Mouse (Mus musculus): Measurements from ENCODE around the gene Tmc5. TPM values are rescaled to one million over a fixed set of nuclear protein-coding genes. Genes with fewer than 3 reads are reported as not detected.
A peak's percentile ranks its signal among the peaks of the same experiment; 100 is the strongest.

Tmc5 gene
- polyA plus RNA-seq, 1 experiment from 2014 or later = 0.24 TPM

- WGBS = 77% methylated on average over 6 of the region's 6 CpGs
- ATAC-seq (ENCODE audit: insufficient number of reproducible peaks, insufficient read depth, low FRiP score, low TSS enrichment, low read depth) = no peak
These were observed 11.2 kb upstream of the Tmc5 start for GRCm38 (mm10) chr7:118585856-118586255.

GRCm38 (mm10) chr7:118590726-118591305, 6.3 kb upstream of the Tmc5 start:
- no peaks in the 10 kb centered on the region for H3K36me3 ChIP-seq
- no peak overlapping the region for H3K4me3 ChIP-seq
- no peaks in the 10 kb centered on the region for H3K9me3 ChIP-seq
- peaks cover 4% of the 10 kb centered on the region; the same call in 1 of the 2 replicates for H3K27me3 ChIP-seq
- H3K27ac ChIP-seq = no peak overlapping the region
- H3K9ac ChIP-seq = no peak overlapping the region
- 90% methylated on average over 5 of the region's 5 CpGs for WGBS
- no peak for ATAC-seq (ENCODE audit: insufficient number of reproducible peaks, insufficient read depth, low FRiP score, low TSS enrichment, low read depth)
- H3K4me1 ChIP-seq = peaks cover 33% of the 10 kb centered on the region
- no peak overlapping the region for H3K4me2 ChIP-seq

More at GRCm38 (mm10) chr7:118585856-118586255, 11.2 kb upstream of the Tmc5 start:
- Histone ChIP-seq H3K36me3 (no peaks in the 10 kb centered on the region), H3K4me2 (no peak overlapping the region), H3K27ac (no peak overlapping the region), H3K27me3 (no peaks in the 10 kb centered on the region), H3K9ac (no peak overlapping the region), H3K4me1 (peaks cover 11% of the 10 kb centered on the region), H3K9me3 (no peaks in the 10 kb centered on the region), H3K4me3 (no peak overlapping the region)

GRCm38 (mm10) chr7:118592146-118592545, 5.0 kb upstream of the Tmc5 start:
- ATAC-seq (ENCODE audit: insufficient number of reproducible peaks, insufficient read depth, low FRiP score, low TSS enrichment, low read depth) = no peak
- Histone ChIP-seq H3K27me3 (peaks cover 17% of the 10 kb centered on the region), H3K9ac (no peak overlapping the region), H3K36me3 (no peaks in the 10 kb centered on the region), H3K27ac (no peak overlapping the region), H3K9me3 (no peaks in the 10 kb centered on the region), H3K4me3 (no peak overlapping the region), H3K4me2 (no peak overlapping the region), H3K4me1 (peaks cover 36% of the 10 kb centered on the region)
- WGBS = 16% methylated on average over 6 of the region's 6 CpGs

- Histone ChIP-seq H3K4me2 (peak overlapping the region; percentile 55), H3K9ac (peak overlapping the region; percentile 40), H3K4me1 (peaks cover 42% of the 10 kb centered on the region), H3K9me3 (no peaks in the 10 kb centered on the region), H3K27me3 (peaks cover 32% of the 10 kb centered on the region), H3K4me3 (no peak overlapping the region), H3K36me3 (no peaks in the 10 kb centered on the region), H3K27ac (peak overlapping the region; percentile 78)
- WGBS = 6% methylated on average over 9 of the region's 9 CpGs
- ATAC-seq (ENCODE audit: insufficient number of reproducible peaks, insufficient read depth, low FRiP score, low TSS enrichment, low read depth) = peak; percentile 67; the same call in 1 of the 2 replicates
These were observed 3.3 kb upstream of the Tmc5 start for GRCm38 (mm10) chr7:118593567-118594407.

GRCm38 (mm10) chr7:118594611-118595010, 2.5 kb upstream of the Tmc5 start:
- no peaks in the 10 kb centered on the region for H3K36me3 ChIP-seq
- peak overlapping the region; percentile 22; the same call in 1 of the 2 replicates for H3K4me3 ChIP-seq
- H3K27me3 ChIP-seq = peaks cover 36% of the 10 kb centered on the region
- no peaks in the 10 kb centered on the region for H3K9me3 ChIP-seq
- peaks cover 42% of the 10 kb centered on the region for H3K4me1 ChIP-seq
- H3K27ac ChIP-seq = no peak overlapping the region
- H3K4me2 ChIP-seq = peak overlapping the region; percentile 55
- ATAC-seq (ENCODE audit: insufficient number of reproducible peaks, insufficient read depth, low FRiP score, low TSS enrichment, low read depth) = no peak
- no peak overlapping the region for H3K9ac ChIP-seq
- 34% methylated on average over 10 of the region's 10 CpGs for WGBS

GRCm38 (mm10) chr7:118595228-118595627, 1.9 kb upstream of the Tmc5 start:
- peak overlapping the region; percentile 12; the same call in 1 of the 2 replicates for H3K9ac ChIP-seq
- no peak for ATAC-seq (ENCODE audit: insufficient number of reproducible peaks, insufficient read depth, low FRiP score, low TSS enrichment, low read depth)
- under 1% methylated on average over 14 of the region's 14 CpGs for WGBS

GRCm38 (mm10) chr7:118596271-118596670, 826 bp upstream of the Tmc5 start:
- Histone ChIP-seq H3K9ac (no peak overlapping the region), H3K4me2 (no peak overlapping the region), H3K27ac (no peak overlapping the region), H3K4me3 (no peak overlapping the region), H3K27me3 (peaks cover 36% of the 10 kb centered on the region), H3K36me3 (no peaks in the 10 kb centered on the region), H3K4me1 (peaks cover 40% of the 10 kb centered on the region), H3K9me3 (no peaks in the 10 kb centered on the region)
- ATAC-seq (ENCODE audit: insufficient number of reproducible peaks, insufficient read depth, low FRiP score, low TSS enrichment, low read depth) = no peak
- WGBS = 78% methylated on average over 11 of the region's 11 CpGs

More at GRCm38 (mm10) chr7:118595228-118595627, 1.9 kb upstream of the Tmc5 start:
- Histone ChIP-seq H3K4me3 (peak overlapping the region; percentile 22), H3K36me3 (no peaks in the 10 kb centered on the region), H3K27me3 (peaks cover 36% of the 10 kb centered on the region), H3K4me2 (peak overlapping the region; percentile 55), H3K4me1 (peaks cover 40% of the 10 kb centered on the region), H3K27ac (no peak overlapping the region), H3K9me3 (no peaks in the 10 kb centered on the region)

- Histone ChIP-seq H3K4me3 (no peak overlapping the region), H3K9ac (no peak overlapping the region), H3K27ac (no peak overlapping the region), H3K27me3 (peaks cover 36% of the 10 kb centered on the region), H3K9me3 (no peaks in the 10 kb centered on the region), H3K36me3 (no peaks in the 10 kb centered on the region), H3K4me1 (peaks cover 14% of the 10 kb centered on the region), H3K4me2 (no peak overlapping the region)
- WGBS = 72% methylated on average over 12 of the region's 12 CpGs
- ATAC-seq (ENCODE audit: insufficient number of reproducible peaks, insufficient read depth, low FRiP score, low TSS enrichment, low read depth) = no peak
These were observed 3.0 kb downstream of the Tmc5 start for GRCm38 (mm10) chr7:118599954-118600631.

- WGBS = 82% methylated on average over 8 of the region's 8 CpGs
- ATAC-seq (ENCODE audit: insufficient number of reproducible peaks, insufficient read depth, low FRiP score, low TSS enrichment, low read depth) = no peak
- Histone ChIP-seq H3K4me1 (no peaks in the 10 kb centered on the region), H3K27me3 (no peaks in the 10 kb centered on the region), H3K4me3 (no peak overlapping the region), H3K36me3 (no peaks in the 10 kb centered on the region), H3K4me2 (no peak overlapping the region), H3K9ac (no peak overlapping the region), H3K9me3 (0 out of 2 replicates have a peak, but pooled peaks cover 5% of the 10 kb centered on the region), H3K27ac (no peak overlapping the region)
These were observed 7.7 kb downstream of the Tmc5 start for GRCm38 (mm10) chr7:118604842-118605241.

- Histone ChIP-seq H3K27ac (no peak overlapping the region), H3K27me3 (no peaks in the 10 kb centered on the region), H3K4me2 (no peak overlapping the region), H3K9me3 (0 out of 2 replicates have a peak, but pooled peaks cover 5% of the 10 kb centered on the region), H3K36me3 (no peaks in the 10 kb centered on the region), H3K4me3 (no peak overlapping the region), H3K4me1 (no peaks in the 10 kb centered on the region), H3K9ac (no peak overlapping the region)
- ATAC-seq (ENCODE audit: insufficient number of reproducible peaks, insufficient read depth, low FRiP score, low TSS enrichment, low read depth) = no peak
- WGBS = 88% methylated on average over 7 of the region's 7 CpGs
These were observed 12.7 kb downstream of the Tmc5 start for GRCm38 (mm10) chr7:118609815-118610214.

GRCm38 (mm10) chr7:118610721-118611120, 13.6 kb downstream of the Tmc5 start:
- WGBS = 88% methylated on average over 13 of the region's 13 CpGs
- Histone ChIP-seq H3K36me3 (no peaks in the 10 kb centered on the region), H3K27me3 (no peaks in the 10 kb centered on the region), H3K4me1 (no peaks in the 10 kb centered on the region), H3K4me2 (no peak overlapping the region), H3K27ac (no peak overlapping the region), H3K9me3 (0 out of 2 replicates have a peak, but pooled peaks cover 5% of the 10 kb centered on the region), H3K9ac (no peak overlapping the region), H3K4me3 (no peak overlapping the region)
- ATAC-seq (ENCODE audit: insufficient number of reproducible peaks, insufficient read depth, low FRiP score, low TSS enrichment, low read depth) = no peak
